Mouse (Mus musculus): ENCODE measurements around the gene Olfr724.
"Not testable (repeated sequence)": the region's sequence is repeated elsewhere in the genome, so short reads cannot be mapped to it uniquely, and the experiment has no call there.

Gene Olfr724

DNA sequence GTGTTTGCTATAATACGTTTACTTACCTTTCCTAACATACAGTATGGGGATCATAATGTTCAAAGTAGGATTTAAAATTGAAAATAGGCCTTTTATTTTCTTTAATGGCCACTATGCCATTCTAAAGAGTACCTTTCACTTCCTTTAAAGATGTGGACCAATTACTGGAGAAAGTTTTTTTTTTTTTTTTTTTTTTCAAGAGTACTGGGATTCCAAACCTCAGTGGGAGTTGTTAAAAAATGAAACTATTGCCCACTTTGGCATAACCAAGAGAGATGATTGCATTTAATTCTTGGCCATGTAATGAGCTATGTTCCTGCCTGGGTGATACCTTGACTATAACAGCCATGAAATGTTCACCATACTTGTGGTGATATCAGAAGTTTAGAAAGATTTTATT is at the start of gene Olfr724:
Olfr724 (minus strand) TSS at position 101 of the 400 bp plus-strand sequence.
- not testable (repeated sequence) for DNase-seq (ENCODE audit: extremely low spot score)

DNA sequence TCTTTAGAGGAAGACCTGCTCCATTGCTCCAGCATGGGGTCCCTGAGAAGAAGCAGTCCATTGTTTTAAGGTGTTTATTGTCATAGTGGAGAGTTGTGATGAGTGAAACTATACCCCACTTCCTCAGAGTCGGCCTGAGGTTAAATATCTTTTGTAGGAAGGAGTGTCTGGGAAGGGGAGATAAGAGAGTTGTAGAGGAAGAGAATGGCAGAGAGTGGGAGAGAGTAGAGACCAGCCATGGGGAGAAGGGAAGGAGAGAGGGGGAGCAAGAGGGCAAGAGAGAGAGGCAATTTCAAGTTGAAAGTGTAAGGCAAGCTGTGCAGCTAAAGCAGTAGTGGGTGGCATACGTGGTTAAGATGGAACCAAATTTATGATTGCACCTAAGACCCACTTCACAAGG is 7.2 kb downstream of the Olfr724 start:
- DNase-seq (ENCODE audit: extremely low spot score) = no peak

GRCm38 (mm10) chr14:49931687-49932086 is 31.4 kb downstream of the Olfr724 start, which contains the start of gene Olfr723:
Olfr723 (minus strand) TSS chr14:49931787.
- not testable (repeated sequence) for DNase-seq (ENCODE audit: extremely low spot score)
